Mouse (Mus musculus) kidney, postnatal 14 days (tissue): ENCODE data around the gene Zfp575.
A peak's percentile ranks its signal among the peaks of the same experiment; 100 is the strongest.

Experiments
- DNase-seq: peaks from one replicate; pipeline ENCODE4 v3.0.0; 2022; ENCODE audit warnings: mixed read lengths

The Zfp575 gene

DNA sequence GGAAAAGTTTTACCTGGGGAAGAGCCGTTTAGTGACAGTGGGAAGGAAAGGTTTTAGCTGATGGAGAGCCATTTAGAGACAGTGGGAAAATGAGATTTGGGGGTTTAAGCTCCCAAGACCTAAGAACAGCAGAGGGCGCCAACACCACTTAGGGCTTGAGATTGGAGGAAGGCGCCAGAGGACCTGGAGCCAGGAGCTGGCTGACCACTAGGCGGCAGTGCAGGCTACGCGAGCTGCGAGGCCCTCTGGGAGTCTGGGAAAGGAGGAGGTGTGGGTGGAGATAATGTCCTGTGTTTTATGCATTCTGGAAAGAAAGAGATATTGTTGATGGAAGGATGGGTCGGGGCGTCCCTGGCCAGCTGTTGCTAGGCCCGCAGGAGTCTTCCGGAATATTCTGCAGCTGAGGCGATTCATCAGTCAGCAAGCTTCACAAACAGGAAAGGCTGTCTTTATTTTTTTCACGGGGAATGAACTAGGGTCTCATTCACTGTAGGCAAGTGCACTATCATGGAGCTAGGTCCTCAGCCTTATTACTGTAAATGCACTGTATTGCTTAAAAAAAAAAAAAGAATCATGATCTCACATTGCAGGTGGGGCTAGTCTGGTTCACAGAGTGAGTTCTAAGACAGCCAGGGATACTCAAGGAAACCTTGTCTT, 13.6 kb upstream of the Zfp575 start:
- DNase-seq, result peak; percentile 96

DNA sequence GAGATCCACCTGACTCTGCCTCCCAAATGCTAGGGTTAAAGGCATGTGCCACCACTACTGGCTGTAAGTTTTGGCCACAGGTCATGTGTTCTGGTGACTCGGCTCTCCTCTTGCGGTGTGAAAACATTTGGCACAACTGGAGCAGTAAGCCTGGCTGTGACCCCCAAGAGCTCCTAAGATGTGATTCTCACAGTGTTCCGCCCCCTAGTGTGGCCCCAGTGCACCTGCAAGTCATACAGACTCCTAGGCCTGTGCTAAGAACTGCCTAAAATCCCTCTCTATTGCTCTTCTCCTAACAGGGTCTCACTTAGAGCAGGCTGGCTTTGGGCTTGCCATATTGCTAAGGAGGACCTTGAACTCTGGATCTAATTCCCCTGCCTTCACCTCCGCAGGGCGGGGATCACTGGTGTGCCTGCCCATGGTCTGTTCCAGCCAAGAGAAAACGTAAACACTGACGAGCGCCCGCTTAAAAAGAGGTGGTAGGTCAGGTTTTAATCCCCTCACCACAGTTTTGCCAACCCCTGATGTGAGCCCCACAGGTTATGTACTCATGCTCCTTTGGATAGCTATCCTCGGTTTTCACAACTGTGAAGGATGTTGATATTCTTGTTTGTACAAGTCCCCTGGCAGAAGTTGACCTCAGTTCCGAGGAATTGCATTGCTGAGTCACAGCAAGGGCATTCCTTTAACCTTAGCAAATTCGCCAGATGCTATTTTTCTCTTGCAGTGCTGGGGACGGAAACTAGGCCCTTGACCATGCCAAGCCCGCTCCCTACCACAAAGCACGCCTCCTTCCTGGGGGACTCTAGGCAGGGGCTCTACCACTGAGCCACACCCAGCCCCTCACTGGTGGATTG, 12.0 kb upstream of the Zfp575 start:
- DNase-seq, result peak; percentile 10

DNA sequence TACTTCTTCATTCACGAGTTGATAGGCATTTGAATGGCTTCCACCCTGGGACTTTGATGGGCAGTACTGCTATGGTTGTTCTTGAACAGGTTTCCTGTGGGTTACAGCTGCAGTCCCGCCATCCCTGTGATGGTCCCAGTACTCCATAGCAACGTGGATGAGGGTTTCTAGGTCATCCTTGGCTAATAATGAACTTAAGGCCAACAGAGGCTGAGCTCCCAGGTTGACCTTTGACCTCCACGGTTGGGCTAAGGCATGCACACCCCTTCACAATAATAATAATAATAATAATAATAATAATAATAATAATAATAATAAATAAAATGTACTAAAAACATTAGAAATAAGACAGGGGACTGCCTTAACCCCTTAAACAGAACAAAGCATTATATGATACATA, 10.7 kb upstream of the Zfp575 start:
- no peak for DNase-seq

DNA sequence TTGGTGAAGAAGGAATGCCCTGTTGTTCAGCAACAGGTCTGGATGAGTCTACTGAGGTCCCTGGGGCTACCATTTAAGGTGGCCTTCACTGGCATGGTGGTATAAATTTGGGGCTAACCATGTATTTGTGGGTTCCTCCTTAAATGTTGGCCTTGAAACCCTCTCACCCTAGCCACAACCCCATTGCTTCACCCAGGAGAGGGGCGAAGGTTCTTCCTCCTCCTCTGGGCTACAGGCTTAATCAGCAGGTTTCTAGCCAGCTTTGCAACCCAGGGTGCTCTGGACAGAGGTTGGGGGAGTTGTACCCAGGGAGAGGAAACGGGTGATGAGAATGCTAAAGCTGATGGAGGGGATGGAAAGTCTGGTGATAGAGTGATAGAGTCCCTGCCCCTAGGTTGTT, 8.0 kb upstream of the Zfp575 start:
- DNase-seq, result no peak

DNA sequence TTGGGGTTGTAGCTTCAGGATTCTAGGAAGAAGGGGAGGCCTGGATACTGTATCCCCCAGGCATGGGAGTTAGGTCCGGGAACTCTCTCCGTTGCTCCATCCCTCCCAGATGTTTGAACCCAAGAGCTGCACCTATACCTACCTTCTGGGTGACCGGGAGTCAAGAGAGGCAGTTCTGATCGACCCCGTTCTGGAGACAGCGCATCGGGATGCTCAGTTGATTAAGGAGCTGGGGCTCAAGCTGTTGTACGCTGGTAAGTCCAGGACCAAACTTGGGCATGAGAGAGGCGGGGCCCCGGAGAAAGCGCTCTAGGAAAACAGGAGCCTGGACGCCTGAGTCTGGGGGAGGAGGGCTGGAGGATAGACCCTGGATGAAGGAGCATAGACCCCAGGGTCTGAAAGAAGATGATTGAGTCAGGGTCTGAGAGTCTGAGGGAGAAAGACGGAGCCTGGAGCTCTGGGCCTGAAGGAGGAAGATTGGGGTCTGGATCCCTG, 6.9 kb upstream of the Zfp575 start:
- DNase-seq, result no peak

DNA sequence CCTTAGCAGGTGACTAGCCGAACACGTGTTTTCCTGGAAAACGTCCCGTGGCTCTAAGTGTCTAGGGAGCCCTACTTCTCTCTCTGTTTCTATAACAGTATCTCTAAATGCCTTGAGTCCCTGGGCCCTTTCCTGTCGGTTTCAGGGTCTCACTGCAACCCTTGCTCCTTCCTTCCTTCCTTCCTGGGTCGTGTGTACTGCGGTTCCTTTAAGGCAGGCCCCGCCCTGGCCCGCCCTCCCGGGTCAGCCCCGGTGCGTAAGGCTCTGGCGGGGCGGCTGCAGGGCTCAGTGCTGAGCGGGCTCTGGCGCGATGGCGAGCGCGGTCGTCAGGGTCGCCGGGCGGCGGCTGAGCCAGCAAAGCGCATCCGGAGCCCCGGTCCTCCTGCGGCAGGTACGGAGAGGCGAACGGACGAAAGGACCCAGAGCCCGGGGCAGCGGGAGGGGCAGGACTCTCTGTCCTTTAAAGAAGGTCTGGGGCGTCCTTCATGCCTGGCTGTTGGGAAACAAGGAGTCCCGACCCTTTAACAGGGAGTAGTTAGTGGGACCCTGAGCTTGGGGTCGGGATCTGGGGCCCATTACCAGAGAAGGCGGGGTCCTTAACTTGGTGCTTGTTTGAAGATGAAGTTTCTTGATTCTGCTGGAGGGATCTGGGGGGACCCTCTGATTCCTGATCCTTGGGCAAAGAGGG, 6.3 kb upstream of the Zfp575 start:
- DNase-seq, result peak; percentile 88

DNA sequence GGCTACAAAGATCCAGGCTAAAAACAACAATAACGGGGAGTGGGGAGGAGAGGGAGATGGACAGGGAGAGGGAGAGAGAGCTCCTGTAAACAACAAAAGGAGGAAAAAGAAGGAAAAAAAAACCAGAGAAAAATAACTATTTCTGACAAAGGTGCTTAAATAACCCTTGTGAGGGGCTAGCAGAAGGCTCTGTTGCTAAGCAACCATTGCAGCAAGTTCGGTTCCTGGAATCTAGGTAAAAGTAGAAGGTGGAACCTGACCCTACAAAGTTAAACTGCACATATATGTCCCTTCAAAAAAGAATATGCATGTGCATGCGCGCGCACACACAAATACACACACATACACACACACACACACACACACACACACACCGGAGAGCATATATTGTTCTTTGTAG, 5.3 kb upstream of the Zfp575 start:
- DNase-seq, result no peak

DNA sequence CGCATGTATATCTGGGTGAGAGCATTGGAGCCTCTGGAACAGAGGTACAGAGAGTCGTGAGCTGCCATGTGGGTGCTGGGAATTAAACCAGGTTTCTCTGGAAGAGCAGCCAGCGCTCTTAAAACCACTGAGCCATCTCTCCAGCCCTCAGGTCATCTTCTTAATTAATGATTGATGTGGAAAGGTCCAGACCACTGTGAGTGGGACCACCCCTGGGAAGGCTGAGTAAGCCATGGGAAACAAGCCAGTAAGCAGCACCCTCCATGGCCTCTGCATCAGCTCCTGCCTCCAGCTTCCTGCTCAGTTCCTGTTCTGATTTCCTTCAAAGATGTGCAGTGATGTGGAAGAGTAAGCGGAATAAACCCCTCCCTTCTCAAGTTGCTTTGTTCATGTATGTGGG, 4.7 kb upstream of the Zfp575 start:
- DNase-seq, result no peak

DNA sequence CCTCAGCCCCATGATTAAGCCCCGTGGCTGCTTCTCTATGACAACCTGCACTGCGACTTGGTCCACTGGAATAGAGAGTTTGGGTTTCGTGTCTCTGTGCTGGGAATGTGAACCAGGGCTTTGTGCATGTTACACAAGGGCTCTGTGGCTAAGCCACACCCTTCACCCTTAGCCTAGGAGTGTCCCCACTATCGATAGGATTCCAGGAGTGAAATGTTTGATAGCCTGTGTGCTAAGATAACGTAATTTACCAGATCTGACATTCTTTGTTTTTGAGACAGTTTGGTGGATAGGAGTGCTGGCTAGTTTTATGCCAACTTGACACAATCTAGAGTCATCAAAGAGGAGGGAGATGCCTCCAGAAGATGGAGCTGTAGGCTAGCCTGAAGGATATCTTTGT, 4.3 kb upstream of the Zfp575 start:
- no peak for DNase-seq

DNA sequence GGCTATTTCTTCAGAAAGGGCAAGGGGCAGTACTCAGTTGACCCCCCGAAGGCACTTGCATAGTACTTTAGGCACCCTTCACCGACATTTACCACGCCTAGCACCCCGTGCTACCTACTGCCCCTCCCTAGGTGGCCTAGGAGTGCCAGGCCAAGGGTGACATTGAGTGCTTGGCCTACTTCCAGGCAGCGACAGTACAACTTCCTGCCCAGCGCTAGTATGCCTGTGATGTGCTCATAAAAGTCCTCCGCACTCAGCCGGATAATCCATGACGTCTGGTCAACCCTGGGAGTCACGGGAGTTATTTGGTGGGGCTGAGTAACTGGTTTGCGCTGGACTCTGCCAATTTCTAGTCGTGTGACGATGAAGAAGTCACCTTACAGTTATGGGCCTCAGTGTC, 895 bp upstream of the Zfp575 start:
- DNase-seq, result peak; percentile 80

DNA sequence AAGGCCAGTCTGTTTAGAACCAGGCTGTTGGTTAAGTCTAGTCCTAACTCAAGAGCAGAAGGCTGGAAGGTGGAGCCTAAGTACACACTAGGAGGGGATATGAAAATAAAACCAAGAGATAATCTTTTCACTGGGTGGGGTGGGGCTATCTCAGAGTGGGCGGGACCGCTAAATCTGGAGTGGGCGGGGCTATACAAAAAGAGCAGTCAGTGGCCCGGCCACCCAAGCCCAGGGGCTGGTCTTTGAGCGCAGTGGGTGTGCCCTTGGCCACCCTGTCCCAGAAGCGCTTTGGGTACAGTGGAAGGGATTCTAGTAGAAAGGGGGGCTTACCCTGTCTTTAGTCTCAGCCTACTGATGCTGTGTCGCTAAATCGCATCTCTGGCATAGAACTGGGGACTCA, 613 bp downstream of the Zfp575 start:
- no peak for DNase-seq

DNA sequence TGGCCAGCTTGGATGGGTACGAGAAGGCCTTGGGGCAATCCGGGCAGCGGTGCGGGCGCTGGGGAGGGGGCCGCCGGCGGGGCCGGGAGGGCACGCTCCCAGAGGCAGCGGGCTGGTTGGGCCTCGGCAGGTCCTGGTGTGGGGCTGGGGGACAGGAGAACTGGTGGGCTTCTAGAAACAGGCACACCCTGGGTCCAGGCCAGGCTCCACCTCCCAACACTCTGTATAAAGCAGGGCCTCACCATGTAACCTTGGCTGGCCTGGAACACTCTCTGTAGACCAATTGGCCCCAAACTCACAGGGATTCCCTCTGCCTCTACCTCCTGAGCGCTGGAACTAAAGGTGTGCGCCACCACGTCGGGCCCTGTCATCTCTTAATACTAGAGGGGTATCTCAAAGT, 1.4 kb downstream of the Zfp575 start:
- no peak for DNase-seq

DNA sequence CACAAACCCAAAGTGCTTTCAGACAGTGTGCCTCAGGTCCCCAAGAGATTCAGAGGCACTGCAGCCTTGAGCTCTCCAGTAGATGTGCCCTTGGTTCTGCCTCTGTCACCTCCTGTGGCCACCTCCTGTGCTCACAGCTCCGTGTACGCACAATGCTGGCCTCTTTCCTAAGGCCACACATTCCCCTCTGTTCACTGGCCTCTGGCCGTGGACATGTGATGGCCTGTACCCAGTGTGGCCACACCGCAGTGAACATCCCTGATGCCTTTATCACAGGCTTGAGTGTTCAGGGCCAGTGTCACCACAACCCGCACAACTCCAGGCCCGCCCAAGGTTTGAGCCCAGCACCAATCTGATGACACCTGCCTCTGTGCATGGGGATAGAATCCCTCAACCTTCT, 2.6 kb downstream of the Zfp575 start:
- no peak for DNase-seq

DNA sequence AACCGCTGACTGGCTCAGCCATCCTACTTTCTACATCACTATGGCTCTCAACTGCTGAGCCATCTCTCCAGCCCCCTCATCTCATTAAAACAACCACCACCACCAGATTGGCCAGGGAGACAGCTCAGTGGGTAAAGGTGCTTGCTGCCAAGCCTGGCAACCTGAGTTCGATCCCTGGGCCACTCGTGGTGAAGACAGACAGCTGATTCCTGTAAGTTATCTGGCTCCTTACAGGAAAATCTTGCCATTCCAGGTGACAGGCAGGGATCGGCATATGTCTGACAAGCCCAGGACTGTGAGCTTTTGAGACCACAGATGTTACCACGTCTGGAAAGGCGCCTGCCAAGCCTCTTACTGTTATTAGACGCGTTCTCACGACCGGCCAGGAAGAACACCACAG, 9.6 kb downstream of the Zfp575 start:
- DNase-seq, result no peak

DNA sequence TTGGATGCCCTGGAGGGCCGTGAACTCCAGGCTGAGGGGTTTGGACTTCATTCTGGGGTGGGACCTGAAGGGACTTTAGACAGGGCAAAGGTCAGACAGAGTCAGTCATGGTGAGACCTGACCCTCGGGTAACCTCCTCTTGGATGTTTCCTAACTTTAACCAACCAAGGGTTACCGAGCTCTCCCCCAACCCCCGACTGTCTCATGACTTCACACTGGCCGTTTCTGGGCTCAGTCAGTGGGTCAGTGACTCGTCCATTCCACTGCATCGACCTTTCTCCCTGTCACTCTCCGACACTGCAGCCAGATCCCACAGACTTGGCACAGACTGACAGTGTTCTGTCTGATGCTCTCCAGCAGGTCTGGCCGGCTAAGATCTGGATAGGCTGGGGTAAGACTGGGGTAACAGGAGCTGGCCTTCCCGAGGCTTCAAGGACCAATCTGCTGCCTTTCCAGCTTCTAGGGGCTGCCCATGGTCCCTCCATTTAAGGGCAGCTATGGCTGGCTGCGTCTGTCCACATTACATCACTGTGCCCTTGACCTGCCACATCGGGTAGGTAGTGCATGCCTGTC, 13.1 kb downstream of the Zfp575 start:
- peak; percentile 77 for DNase-seq

DNA sequence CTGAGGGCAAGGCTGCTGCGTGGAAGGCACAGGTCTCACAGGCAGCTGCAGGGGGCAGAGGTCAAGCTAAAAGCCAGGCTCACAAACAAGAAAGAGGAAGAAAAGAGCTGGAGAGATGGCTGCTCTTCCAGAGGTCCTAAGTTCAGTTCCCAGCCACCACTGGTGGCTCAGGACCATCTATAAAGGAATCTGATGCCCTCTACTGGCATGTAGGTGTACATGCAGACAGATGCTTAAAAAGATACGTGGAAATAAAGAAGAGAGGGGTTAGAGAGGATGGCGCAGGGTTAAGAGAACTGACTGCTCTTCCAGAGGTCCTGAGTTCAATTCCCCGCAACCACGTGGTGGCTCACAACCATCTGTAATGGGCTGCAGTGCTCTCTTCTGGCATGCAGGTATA, 15.0 kb downstream of the Zfp575 start:
- DNase-seq, result no peak

DNA sequence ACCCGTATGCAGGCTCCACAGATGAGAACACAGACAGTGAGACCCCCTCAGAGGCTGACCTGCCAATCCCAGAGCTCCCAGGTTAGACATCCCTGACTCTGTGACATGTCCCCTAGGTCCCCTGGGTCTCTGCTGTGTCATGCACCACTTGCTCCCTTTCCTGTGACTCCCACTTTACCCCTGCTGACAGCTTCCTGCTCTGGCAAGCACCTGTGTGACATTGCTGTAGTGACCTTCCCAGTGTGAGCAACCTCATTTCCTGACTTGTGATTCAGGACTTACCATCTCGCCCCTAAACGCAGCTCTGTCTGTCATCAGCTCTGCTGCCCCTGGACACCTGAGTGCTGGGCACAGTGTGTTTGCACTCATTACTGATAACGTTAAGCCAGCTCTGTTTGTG, 16.4 kb downstream of the Zfp575 start:
- no peak for DNase-seq

DNA sequence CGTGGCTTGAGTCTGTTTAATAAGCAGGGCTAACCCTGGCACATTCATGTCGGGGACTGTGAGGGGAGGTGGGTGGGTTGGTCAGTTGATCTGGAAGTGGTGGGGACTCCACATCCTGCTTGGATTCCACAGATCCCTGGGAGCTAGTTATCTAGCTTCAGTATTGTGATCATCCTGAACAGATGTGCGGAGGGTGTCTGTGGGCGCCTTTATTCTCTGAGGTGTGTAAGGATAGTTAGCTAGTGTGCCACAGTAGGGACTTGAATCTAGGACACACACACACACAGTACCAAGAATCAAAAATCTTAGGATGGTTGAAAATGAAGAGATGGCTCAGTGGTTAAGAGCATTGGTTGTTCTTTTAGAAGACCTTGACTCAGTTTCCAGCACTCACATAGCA, 18.9 kb downstream of the Zfp575 start:
- no peak for DNase-seq

DNA sequence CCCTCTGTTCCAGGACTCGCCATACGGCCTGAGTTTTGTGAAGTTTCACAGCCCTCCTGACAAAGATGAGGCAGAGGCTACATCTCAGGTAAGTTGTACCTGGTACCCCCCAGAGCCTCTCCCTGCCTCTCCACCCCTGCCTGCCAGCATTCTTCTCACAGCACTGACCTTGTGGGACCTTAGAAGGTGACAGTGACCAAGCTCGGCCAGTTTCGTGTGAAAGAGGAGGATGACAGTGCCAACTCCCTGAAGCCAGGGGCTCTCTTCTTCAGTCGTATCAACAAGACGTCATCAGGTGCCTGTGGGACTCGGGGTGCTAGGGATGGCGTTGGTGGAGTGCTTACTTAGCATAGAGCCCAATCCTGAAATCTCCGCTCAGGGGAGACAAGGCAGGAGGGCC, 21.2 kb downstream of the Zfp575 start:
- DNase-seq, result no peak

DNA sequence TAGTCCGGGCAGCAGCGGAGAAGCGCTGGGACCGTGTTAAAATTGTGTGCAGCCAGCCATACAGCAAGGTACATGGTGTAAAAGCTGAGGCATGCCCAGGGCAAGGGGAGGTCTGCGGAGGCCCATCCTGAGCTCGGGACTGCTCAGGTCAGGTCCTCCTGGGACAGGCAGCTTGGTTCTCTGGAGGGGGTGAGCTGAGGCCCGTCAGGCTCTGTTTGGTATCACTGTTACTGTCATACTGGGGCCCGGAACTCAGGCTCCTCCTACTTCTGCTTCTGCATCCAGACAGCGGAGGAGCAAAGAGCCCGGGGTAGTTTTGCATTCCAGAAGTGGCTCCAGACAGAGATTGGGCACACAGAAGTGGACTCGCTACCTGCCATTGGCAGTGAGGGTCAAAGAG, 21.8 kb downstream of the Zfp575 start:
- DNase-seq, result no peak

DNA sequence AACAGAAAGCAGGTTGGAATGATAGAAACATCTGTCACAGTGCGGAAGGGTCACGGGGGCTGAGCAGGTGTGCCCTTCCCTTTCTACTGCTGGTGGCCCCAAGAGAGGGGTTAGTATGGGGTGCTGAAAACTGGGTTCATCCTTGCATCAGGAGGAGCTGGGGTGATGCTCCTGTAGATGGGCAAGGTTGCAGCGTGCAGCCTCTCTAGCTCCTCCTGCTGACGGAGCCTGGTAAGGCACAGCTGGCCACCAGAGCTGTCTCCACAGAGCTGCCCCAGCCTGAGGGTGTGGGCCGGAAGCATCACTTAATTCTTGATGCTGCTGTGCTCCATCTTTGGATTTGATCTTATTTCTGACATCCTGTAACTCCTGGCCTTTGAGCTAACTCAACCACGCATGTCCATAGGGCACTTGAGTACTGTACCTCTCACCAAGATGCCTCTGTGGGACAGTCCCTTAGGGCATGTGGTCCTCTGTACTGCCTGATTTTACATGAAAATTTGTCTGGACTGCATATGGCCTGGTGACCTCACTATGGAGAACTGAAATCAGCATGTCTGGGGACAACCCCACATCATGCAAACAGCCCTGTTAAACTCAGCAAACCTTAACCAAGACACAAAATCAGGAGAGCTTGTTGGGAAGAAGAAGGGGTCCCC, 22.7 kb downstream of the Zfp575 start:
- DNase-seq, result peak; percentile 74

DNA sequence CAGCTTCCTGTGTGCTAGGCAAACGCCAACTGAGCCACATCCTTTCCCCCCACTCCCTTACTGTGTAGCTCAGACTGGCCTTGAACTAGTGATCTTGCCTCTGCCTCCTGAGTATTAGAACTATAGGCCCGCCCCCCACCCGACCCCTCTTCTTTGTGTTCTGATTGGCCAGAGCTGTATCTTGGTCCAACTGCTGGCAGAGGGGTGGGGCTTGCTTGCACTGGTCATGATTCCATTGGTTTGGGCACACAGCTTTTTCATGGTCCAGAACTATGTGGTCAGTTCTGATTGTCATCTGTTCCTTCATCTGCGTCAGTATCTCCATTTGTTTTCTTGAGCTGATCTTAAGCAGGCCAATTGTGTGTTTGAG, 23.6 kb downstream of the Zfp575 start:
- DNase-seq, result no peak
